Mouse (Mus musculus): ENCODE data around the gene 1700088E04Rik.

The 1700088E04Rik gene

GRCm38 (mm10) chr15:79140866-79141565 is at the start of gene 1700088E04Rik, which contains the start of gene Polr2f:
TSS of gene 1700088E04Rik (minus strand) at chr15:79141253.
TSS of gene Polr2f (plus strand) at chr15:79141009.
- DNase-seq (ENCODE audit: low read depth, low spot score) = peak; percentile 80

- DNase-seq (ENCODE audit: low read depth, low spot score) = no peak
These were observed 46.8 kb upstream of the 1700088E04Rik start for GRCm38 (mm10) chr15:79187819-79188218.

- DNase-seq (ENCODE audit: low read depth, low spot score) = no peak
These were observed 44.2 kb upstream of the 1700088E04Rik start for GRCm38 (mm10) chr15:79185213-79185612.

- DNase-seq (ENCODE audit: low read depth, low spot score) = no peak
These were observed 35.9 kb upstream of the 1700088E04Rik start for GRCm38 (mm10) chr15:79176905-79177304.

GRCm38 (mm10) chr15:79166712-79167111 is 25.7 kb upstream of the 1700088E04Rik start:
- peak; percentile 40 for DNase-seq (ENCODE audit: low read depth, low spot score)

- no peak for DNase-seq (ENCODE audit: low read depth, low spot score)
These were observed 24.1 kb upstream of the 1700088E04Rik start, which contains the start of gene Sox10 for GRCm38 (mm10) chr15:79165140-79165539. TSS of gene Sox10 (minus strand) at chr15:79165240.

- peak; percentile 29 for DNase-seq (ENCODE audit: low read depth, low spot score)
These were observed 23.2 kb upstream of the 1700088E04Rik start for GRCm38 (mm10) chr15:79164251-79164650.

- DNase-seq (ENCODE audit: low read depth, low spot score) = no peak
These were observed 21.8 kb upstream of the 1700088E04Rik start for GRCm38 (mm10) chr15:79162822-79163221.

GRCm38 (mm10) chr15:79162301-79162700 is 21.2 kb upstream of the 1700088E04Rik start:
- DNase-seq (ENCODE audit: low read depth, low spot score) = no peak

- DNase-seq (ENCODE audit: low read depth, low spot score) = no peak
These were observed 14.5 kb upstream of the 1700088E04Rik start for GRCm38 (mm10) chr15:79155572-79155971.

GRCm38 (mm10) chr15:79152709-79153108 is 11.7 kb upstream of the 1700088E04Rik start:
- peak; percentile 18 for DNase-seq (ENCODE audit: low read depth, low spot score)

- DNase-seq (ENCODE audit: low read depth, low spot score) = no peak
These were observed 10.8 kb upstream of the 1700088E04Rik start for GRCm38 (mm10) chr15:79151881-79152280.

- peak; percentile 54 for DNase-seq (ENCODE audit: low read depth, low spot score)
These were observed 7.5 kb upstream of the 1700088E04Rik start for GRCm38 (mm10) chr15:79148533-79148932.

GRCm38 (mm10) chr15:79145522-79145921 is 4.5 kb upstream of the 1700088E04Rik start:
- no peak for DNase-seq (ENCODE audit: low read depth, low spot score)

GRCm38 (mm10) chr15:79144021-79144420 is 3.0 kb upstream of the 1700088E04Rik start:
- DNase-seq (ENCODE audit: low read depth, low spot score) = no peak

GRCm38 (mm10) chr15:79143316-79143715 is 2.3 kb upstream of the 1700088E04Rik start:
- DNase-seq (ENCODE audit: low read depth, low spot score) = no peak

GRCm38 (mm10) chr15:79141566-79141917 is 489 bp upstream of the 1700088E04Rik start:
- DNase-seq (ENCODE audit: low read depth, low spot score) = no peak

GRCm38 (mm10) chr15:79139640-79140039 is 1.4 kb downstream of the 1700088E04Rik start:
- no peak for DNase-seq (ENCODE audit: low read depth, low spot score)

GRCm38 (mm10) chr15:79135783-79136575 is 5.1 kb downstream of the 1700088E04Rik start:
- DNase-seq (ENCODE audit: low read depth, low spot score) = no peak

- no peak for DNase-seq (ENCODE audit: low read depth, low spot score)
These were observed 5.7 kb downstream of the 1700088E04Rik start for GRCm38 (mm10) chr15:79135332-79135731.

- DNase-seq (ENCODE audit: low read depth, low spot score) = no peak
These were observed 6.4 kb downstream of the 1700088E04Rik start for GRCm38 (mm10) chr15:79134496-79135270.

- DNase-seq (ENCODE audit: low read depth, low spot score) = no peak
These were observed 7.8 kb downstream of the 1700088E04Rik start for GRCm38 (mm10) chr15:79133191-79133661.

Data from telencephalon, adult 2 months (tissue).